Mouse (Mus musculus): ENCODE data around the gene Ankle1. TPM values are rescaled to one million over a fixed set of nuclear protein-coding genes. Genes with fewer than 3 reads are reported as not detected.

Ankle1 gene
- polyA plus RNA-seq, 1 experiment: 6.3 TPM

DNA sequence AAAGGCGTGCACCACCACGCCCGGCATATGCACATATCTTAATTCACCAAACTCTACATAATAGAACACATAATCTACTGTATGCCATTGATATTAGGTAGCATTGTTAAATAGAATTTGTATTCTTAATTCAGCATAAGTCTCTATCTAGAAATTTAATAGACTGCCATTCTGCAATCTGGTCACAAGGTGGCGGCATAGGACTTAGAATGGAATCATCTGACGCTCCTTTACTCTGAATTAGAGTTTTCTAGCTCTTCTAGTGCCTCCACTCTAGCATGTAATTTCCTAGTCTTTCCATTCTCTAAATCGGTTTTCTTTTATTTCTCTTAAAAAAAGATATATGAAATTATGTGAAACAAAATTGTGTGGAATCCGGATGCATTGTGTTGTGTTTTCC is 35.6 kb downstream of the Ankle1 start:
- Histone ChIP-seq H3K79me2 (ENCODE audit: control insufficient read depth, insufficient read depth) (no peaks in the 10 kb centered on the region), H3K79me3 (ENCODE audit: low read depth) (no peaks in the 10 kb centered on the region), H3K36me3 (ENCODE audit: control insufficient read depth, insufficient read depth) (no peaks in the 10 kb centered on the region), H3ac (ENCODE audit: control insufficient read depth, insufficient read length, low read depth) (no peak overlapping the region), H3K27me3 (ENCODE audit: control insufficient read depth, insufficient read depth, insufficient read length) (no peaks in the 10 kb centered on the region), H3K4me3 (ENCODE audit: insufficient read depth, poor library complexity, severe bottlenecking) (no peak overlapping the region)
- TF ChIP-seq FOSL1 (IDR thresholded peaks at IDR 0.05; ENCODE audit: insufficient read depth, low read length, poor library complexity, severe bottlenecking): no peak
- TF ChIP-seq MAX (IDR thresholded peaks at IDR 0.05): no peak
- TF ChIP-seq MYOG (IDR thresholded peaks at IDR 0.05; ENCODE audit: control insufficient read depth, extremely low read depth, insufficient read length): no peak
- TF ChIP-seq MYOD1 (IDR thresholded peaks at IDR 0.05; ENCODE audit: control insufficient read depth, insufficient read length, low read depth): no peak
- TF ChIP-seq CEBPB (IDR thresholded peaks at IDR 0.05; ENCODE audit: low read depth): no peak

GRCm38 (mm10) chr8:71445096-71445495 is 39.3 kb downstream of the Ankle1 start:
- Histone ChIP-seq H3K4me3 (ENCODE audit: insufficient read depth, poor library complexity, severe bottlenecking) (no peak overlapping the region), H3K27me3 (ENCODE audit: control insufficient read depth, insufficient read depth, insufficient read length) (no peaks in the 10 kb centered on the region), H3K79me3 (ENCODE audit: low read depth) (no peaks in the 10 kb centered on the region), H3ac (ENCODE audit: control insufficient read depth, insufficient read length, low read depth) (no peak overlapping the region), H3K36me3 (ENCODE audit: control insufficient read depth, insufficient read depth) (no peaks in the 10 kb centered on the region), H3K79me2 (ENCODE audit: control insufficient read depth, insufficient read depth) (no peaks in the 10 kb centered on the region)
- TF ChIP-seq MYOD1 (IDR thresholded peaks at IDR 0.05; ENCODE audit: control insufficient read depth, insufficient read length, low read depth) (peak; percentile 64), FOSL1 (IDR thresholded peaks at IDR 0.05; ENCODE audit: insufficient read depth, low read length, poor library complexity, severe bottlenecking) (no peak)

GRCm38 (mm10) chr8:71451337-71451736 is 45.5 kb downstream of the Ankle1 start:
- TF ChIP-seq MYOD1 (IDR thresholded peaks at IDR 0.05; ENCODE audit: control insufficient read depth, insufficient read length, low read depth) (no peak), FOSL1 (IDR thresholded peaks at IDR 0.05; ENCODE audit: insufficient read depth, low read length, poor library complexity, severe bottlenecking) (no peak), MAX (IDR thresholded peaks at IDR 0.05) (no peak), CTCF (IDR thresholded peaks at IDR 0.05; ENCODE audit: control insufficient read depth, insufficient read depth, insufficient read length) (no peak), MYOG (IDR thresholded peaks at IDR 0.05; ENCODE audit: control insufficient read depth, extremely low read depth, insufficient read length) (no peak), CEBPB (IDR thresholded peaks at IDR 0.05; ENCODE audit: low read depth) (no peak), USF1 (IDR thresholded peaks at IDR 0.05; ENCODE audit: low read depth) (no peak)
- no peaks in the 10 kb centered on the region for H3K36me3 ChIP-seq (ENCODE audit: control insufficient read depth, insufficient read depth)
- no peaks in the 10 kb centered on the region for H3K79me2 ChIP-seq (ENCODE audit: control insufficient read depth, insufficient read depth)
- H3K4me3 ChIP-seq (ENCODE audit: insufficient read depth, poor library complexity, severe bottlenecking): no peak overlapping the region
- H3K27me3 ChIP-seq (ENCODE audit: control insufficient read depth, insufficient read depth, insufficient read length): no peaks in the 10 kb centered on the region
- no peaks in the 10 kb centered on the region for H3K79me3 ChIP-seq (ENCODE audit: low read depth)
- H3ac ChIP-seq (ENCODE audit: control insufficient read depth, insufficient read length, low read depth): no peak overlapping the region

DNA sequence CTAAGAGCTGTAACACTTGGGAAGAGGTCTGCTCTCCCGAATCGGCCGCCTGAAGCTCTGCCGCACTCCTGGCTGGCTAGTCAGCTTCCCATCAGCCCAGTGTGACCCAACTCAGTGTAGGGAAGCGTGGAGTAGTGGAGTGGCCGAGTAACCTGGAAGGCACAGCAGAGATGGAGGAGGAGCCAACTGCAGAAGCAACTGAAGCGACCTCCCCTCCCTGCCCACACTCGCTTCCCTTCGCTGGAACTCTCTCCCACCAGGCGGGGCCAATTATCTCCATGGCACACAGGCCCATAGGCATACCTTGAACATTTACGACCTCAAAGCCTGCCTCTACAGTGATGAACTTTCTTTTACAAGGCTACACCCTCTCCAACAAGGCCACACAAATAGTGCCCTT is 46.0 kb downstream of the Ankle1 start:
- Histone ChIP-seq H3K36me3 (ENCODE audit: control insufficient read depth, insufficient read depth) (no peaks in the 10 kb centered on the region), H3K79me3 (ENCODE audit: low read depth) (no peaks in the 10 kb centered on the region), H3K4me3 (ENCODE audit: insufficient read depth, poor library complexity, severe bottlenecking) (no peak overlapping the region), H3K27me3 (ENCODE audit: control insufficient read depth, insufficient read depth, insufficient read length) (no peaks in the 10 kb centered on the region), H3K79me2 (ENCODE audit: control insufficient read depth, insufficient read depth) (no peaks in the 10 kb centered on the region), H3ac (ENCODE audit: control insufficient read depth, insufficient read length, low read depth) (no peak overlapping the region)
- no peak for TF ChIP-seq MYOG (IDR thresholded peaks at IDR 0.05; ENCODE audit: control insufficient read depth, extremely low read depth, insufficient read length)
- TF ChIP-seq MYOD1 (IDR thresholded peaks at IDR 0.05; ENCODE audit: control insufficient read depth, insufficient read length, low read depth): no peak
- TF ChIP-seq MAX (IDR thresholded peaks at IDR 0.05): no peak
- no peak for TF ChIP-seq CTCF (IDR thresholded peaks at IDR 0.05; ENCODE audit: control insufficient read depth, insufficient read depth, insufficient read length)

GRCm38 (mm10) chr8:71452669-71453068 is 46.9 kb downstream of the Ankle1 start:
- H3K79me3 ChIP-seq (ENCODE audit: low read depth): no peaks in the 10 kb centered on the region
- no peak overlapping the region for H3ac ChIP-seq (ENCODE audit: control insufficient read depth, insufficient read length, low read depth)
- no peak overlapping the region for H3K4me3 ChIP-seq (ENCODE audit: insufficient read depth, poor library complexity, severe bottlenecking)

GRCm38 (mm10) chr8:71454668-71455067 is 48.9 kb downstream of the Ankle1 start:
- peaks cover 11% of the 10 kb centered on the region for H3K36me3 ChIP-seq (ENCODE audit: control insufficient read depth, insufficient read depth)
- TF ChIP-seq MAX (IDR thresholded peaks at IDR 0.05) (no peak), MYOD1 (IDR thresholded peaks at IDR 0.05; ENCODE audit: control insufficient read depth, insufficient read length, low read depth) (no peak), MYOG (IDR thresholded peaks at IDR 0.05; ENCODE audit: control insufficient read depth, extremely low read depth, insufficient read length) (no peak), FOSL1 (IDR thresholded peaks at IDR 0.05; ENCODE audit: insufficient read depth, low read length, poor library complexity, severe bottlenecking) (no peak), CEBPB (IDR thresholded peaks at IDR 0.05; ENCODE audit: low read depth) (no peak), CTCF (IDR thresholded peaks at IDR 0.05; ENCODE audit: control insufficient read depth, insufficient read depth, insufficient read length) (no peak), USF1 (IDR thresholded peaks at IDR 0.05; ENCODE audit: low read depth) (no peak)
- H3ac ChIP-seq (ENCODE audit: control insufficient read depth, insufficient read length, low read depth): no peak overlapping the region
- H3K27me3 ChIP-seq (ENCODE audit: control insufficient read depth, insufficient read depth, insufficient read length): no peaks in the 10 kb centered on the region
- H3K79me3 ChIP-seq (ENCODE audit: low read depth): no peaks in the 10 kb centered on the region
- H3K4me3 ChIP-seq (ENCODE audit: insufficient read depth, poor library complexity, severe bottlenecking): no peak overlapping the region
- H3K79me2 ChIP-seq (ENCODE audit: control insufficient read depth, insufficient read depth): no peaks in the 10 kb centered on the region

More at GRCm38 (mm10) chr8:71452669-71453068, 46.9 kb downstream of the Ankle1 start:
- TF ChIP-seq CTCF (IDR thresholded peaks at IDR 0.05; ENCODE audit: control insufficient read depth, insufficient read depth, insufficient read length) (no peak), MYOG (IDR thresholded peaks at IDR 0.05; ENCODE audit: control insufficient read depth, extremely low read depth, insufficient read length) (no peak), FOSL1 (IDR thresholded peaks at IDR 0.05; ENCODE audit: insufficient read depth, low read length, poor library complexity, severe bottlenecking) (no peak), CEBPB (IDR thresholded peaks at IDR 0.05; ENCODE audit: low read depth) (no peak), MAX (IDR thresholded peaks at IDR 0.05) (no peak), MYOD1 (IDR thresholded peaks at IDR 0.05; ENCODE audit: control insufficient read depth, insufficient read length, low read depth) (peak; percentile 95)
- no peaks in the 10 kb centered on the region for H3K27me3 ChIP-seq (ENCODE audit: control insufficient read depth, insufficient read depth, insufficient read length)
- peaks cover 7% of the 10 kb centered on the region for H3K36me3 ChIP-seq (ENCODE audit: control insufficient read depth, insufficient read depth)
- no peaks in the 10 kb centered on the region for H3K79me2 ChIP-seq (ENCODE audit: control insufficient read depth, insufficient read depth)
